In the genomic region with DNA sequence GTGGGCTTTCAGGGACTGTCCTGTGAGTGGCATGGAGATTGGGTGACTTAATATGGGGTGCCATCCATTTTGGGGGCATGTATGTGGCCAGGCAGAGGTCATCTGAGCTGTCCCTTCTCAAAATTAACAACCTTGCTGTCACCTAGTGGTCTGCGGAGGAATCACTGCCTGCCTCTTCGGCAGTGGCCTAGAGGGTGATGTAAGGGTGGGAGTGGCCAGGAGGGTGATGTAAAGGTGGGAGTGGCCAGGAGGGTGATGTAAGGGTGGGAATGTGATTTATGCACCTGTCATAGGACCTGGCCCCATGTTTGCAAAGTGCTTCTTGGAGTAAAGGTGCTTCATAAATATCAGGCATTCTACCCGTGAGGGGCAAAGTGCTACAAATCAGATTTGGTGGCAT, we compare ENCODE assay signal across 8 mouse cellular contexts.
DNase-seq lines count a peak whose midpoint lies in the region; ATAC-seq and TF ChIP-seq lines count a peak whose summit lies in the region.

No protein-coding gene starts in this region.

- DNase-seq in kidney, postnatal 4 days = peak; percentile 51 to 60
- no peak for DNase-seq in kidney, postnatal 25 days
- DNase-seq in natural killer cell, adult 2 months (ENCODE audit: low spot score in 2 of 2) = no peak
- no peak for DNase-seq in urinary bladder, postnatal 25 days (ENCODE audit: low spot score)
- DNase-seq in layer of hippocampus, postnatal 14 days (ENCODE audit: low spot score in 2 of 2) = no peak

- peak; percentile 39; the same call in 1 of the 2 replicates for ATAC-seq in hindbrain, embryonic 12.5 days (ENCODE audit: low FRiP score)
- peak; percentile 93 for ATAC-seq in megakaryocyte progenitor cell, adult 5-6 weeks (replicated peaks; ENCODE audit: poor library complexity)

- no peaks in the 10 kb centered on the region for H3K4me1 ChIP-seq in bone marrow, adult 2 months (ENCODE audit: control insufficient read depth, insufficient read depth, low read length)
- no peaks in the 10 kb centered on the region for H3K4me1 ChIP-seq in hindbrain, embryonic 12.5 days

- no peak overlapping the region for H3K4me2 ChIP-seq in hindbrain, embryonic 12.5 days (replicated peaks)

- WGBS in bone marrow, adult 2 months = 33% methylated on average over 3 of the region's 3 CpGs
- 45% methylated on average over 3 of the region's 3 CpGs for WGBS in hindbrain, embryonic 12.5 days

- no peaks in the 10 kb centered on the region for H3K27me3 ChIP-seq in hindbrain, embryonic 12.5 days

- TF ChIP-seq CTCF in bone marrow, adult 2 months (IDR thresholded peaks at IDR 0.05; ENCODE audit: control insufficient read depth, insufficient read depth, low read length) = peak; percentile 30

- H3K4me3 ChIP-seq in bone marrow, adult 2 months (replicated peaks; ENCODE audit: control insufficient read depth, low read depth, low read length) = no peak overlapping the region
- no peak overlapping the region for H3K4me3 ChIP-seq in hindbrain, embryonic 12.5 days

- H3K36me3 ChIP-seq in hindbrain, embryonic 12.5 days = no peaks in the 10 kb centered on the region

- H3K9ac ChIP-seq in hindbrain, embryonic 12.5 days = no peak overlapping the region

- no peak overlapping the region for H3K27ac ChIP-seq in bone marrow, adult 2 months (ENCODE audit: control insufficient read depth, insufficient read depth, low read depth, low read length, poor library complexity)
- no peak overlapping the region for H3K27ac ChIP-seq in hindbrain, embryonic 12.5 days

- H3K9me3 ChIP-seq in hindbrain, embryonic 12.5 days (replicated peaks) = no peaks in the 10 kb centered on the region

- no peak for TF ChIP-seq POLR2A in bone marrow, adult 2 months (IDR thresholded peaks at IDR 0.05; ENCODE audit: borderline replicate concordance, control insufficient read depth, low read depth, low read length)

Comparison
In these comparisons a context has a peak if more than half of its experiments do, and no peak if none do; other contexts are left out.
1. DNase-seq: peak in kidney, postnatal 4 days (2 of 2); none in kidney, postnatal 25 days (0 of 2), natural killer cell, adult 2 months (0 of 2), urinary bladder, postnatal 25 days (single experiment) and layer of hippocampus, postnatal 14 days (0 of 2).